Mouse (Mus musculus): ENCODE data around the gene Ccnb1.

- TF ChIP-seq POLR2A (IDR thresholded peaks at IDR 0.05; ENCODE audit: borderline replicate concordance, extremely low read depth, insufficient read depth, insufficient read length, poor library complexity, severe bottlenecking) (no peak), CTCF (IDR thresholded peaks at IDR 0.05; ENCODE audit: borderline replicate concordance, extremely low read depth, insufficient read depth, insufficient read length) (no peak)
Observed at GRCm38 (mm10) chr13:100755329-100755728, 31.0 kb downstream of the Ccnb1 start.

All from brain, embryonic 14.5 days (tissue).